Mouse (Mus musculus) right cerebral cortex, postnatal 4 days (tissue): ENCODE results near the gene Abhd14a.

Source experiments
- DNase-seq: peaks from one replicate; pipeline ENCODE4 v3.0.0-alpha.2; 2022

Gene Abhd14a

DNA sequence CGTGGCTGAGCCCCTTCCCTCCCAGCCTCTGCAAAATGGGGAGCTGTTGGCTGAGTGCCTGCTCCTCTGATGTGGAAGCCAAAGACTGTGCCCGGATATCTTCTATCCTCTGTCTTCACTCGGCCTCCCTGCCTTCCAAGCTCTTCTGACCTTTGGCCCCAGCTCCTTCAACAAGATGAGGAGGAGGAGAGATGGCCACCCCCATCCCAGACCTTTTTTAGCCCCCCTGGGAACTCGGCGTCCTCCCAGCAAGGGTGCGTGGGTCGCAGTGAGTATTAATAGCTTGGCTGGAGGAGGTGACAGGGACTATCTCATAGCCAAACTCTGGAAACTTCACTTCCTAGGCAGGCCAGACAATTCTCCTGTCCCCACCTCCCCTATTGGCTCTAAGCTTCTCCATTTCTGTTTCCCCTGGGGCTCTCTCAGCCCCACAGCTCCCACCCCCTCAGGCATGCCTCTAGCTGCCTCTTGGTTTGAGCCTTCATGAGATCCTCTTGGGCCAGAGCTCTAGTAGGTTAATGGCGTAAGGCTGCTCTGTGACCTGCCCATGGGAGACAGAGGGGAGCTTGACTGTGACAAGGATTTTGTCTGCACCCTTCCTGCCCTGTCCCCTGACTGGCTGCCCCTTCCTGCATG lies 40.9 kb downstream of the Abhd14a start:
- no peak for DNase-seq

DNA sequence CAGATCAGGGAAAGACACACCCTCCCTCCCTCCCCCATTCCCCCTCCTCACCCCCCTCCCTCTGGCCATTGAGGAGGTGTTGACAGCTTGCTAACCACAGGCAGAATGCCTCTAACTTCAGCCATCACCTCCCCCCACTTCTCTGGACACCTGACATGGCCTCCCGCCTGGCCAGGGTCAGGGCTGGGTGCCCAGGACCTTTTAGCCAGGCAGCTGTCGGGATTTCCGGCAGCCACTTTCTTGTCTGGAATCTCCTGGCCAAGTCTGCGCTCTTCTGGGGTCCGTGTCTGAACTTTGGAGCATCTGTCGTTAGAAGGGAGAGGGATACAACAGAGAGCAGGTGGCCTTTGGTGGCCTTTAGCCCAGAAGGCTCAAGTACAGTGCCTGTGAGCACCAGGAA lies 42.2 kb downstream of the Abhd14a start:
- DNase-seq: no peak

DNA sequence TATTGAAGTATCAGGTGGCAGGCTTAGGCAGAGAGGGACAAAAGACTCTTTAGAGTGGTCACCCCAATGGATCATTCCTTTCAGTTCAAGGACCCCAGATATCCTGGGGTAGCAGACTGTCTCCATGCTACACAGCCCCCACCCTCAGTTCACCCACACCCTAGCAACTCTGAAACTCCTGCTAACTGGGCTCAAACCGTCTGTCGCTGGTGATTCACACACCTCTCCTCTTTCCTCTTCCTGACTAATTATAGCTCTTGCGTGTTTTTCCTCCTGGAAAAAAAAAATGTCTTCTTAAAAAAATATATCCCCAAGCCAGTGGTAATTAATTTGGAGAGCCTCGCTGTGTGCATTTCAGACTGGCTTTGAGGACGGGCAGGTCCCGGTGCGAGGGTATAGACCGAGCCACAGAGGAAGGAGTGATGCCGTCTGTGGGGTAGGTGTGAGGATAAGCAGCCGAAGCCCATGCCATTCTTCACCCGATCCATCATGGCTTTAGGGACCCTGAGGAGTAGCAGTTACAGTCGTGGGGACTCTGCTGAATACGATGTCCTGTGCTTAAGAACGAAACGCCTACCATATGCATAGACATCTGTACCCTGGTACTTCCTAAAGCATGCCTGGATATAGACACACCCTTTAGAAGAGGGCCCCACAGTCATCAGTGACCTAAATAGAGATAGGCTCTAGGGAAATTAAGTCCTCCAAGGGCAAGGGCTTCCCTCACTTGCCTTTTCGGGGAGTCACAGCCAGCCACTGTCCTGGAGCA lies 44.7 kb downstream of the Abhd14a start:
- DNase-seq: no peak

DNA sequence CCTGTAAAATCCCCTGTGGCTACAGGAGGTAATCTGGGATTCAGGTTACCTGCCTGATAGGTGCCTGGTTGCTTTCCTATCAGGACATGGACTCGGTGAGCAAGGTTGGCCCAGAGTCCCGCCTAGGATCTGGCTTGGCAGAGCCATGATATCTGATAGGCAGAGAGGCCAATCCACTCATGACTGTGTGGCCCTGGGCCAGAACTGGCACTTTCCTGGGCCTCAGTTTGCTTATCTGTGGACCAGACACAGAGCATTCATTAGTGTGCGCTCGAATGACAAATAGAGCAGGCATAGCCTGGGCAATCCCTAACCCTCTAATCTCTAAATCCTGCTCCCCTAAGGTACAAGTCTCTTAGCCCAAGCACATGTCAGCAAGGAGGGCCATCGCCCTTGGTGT lies 45.3 kb downstream of the Abhd14a start:
- DNase-seq: no peak

DNA sequence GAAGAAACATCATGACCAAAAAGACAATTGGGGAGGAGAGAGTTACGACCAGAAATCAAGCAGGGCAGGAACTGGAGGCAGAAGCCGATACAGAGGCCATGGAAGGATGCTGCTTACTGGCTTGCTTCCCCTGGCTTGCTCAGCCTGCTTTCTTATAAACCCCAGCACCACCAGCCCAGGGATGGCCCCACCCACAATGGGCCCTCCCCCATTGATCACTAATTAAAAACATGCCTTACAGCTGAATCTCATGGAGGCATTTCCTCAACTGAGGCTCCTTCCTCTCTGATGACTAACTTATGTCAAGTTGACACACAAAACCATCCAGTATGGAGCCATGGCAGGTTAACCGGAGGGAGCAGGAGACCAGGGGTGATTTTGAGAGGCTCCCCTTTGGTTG lies 47.7 kb downstream of the Abhd14a start:
- DNase-seq: no peak

DNA sequence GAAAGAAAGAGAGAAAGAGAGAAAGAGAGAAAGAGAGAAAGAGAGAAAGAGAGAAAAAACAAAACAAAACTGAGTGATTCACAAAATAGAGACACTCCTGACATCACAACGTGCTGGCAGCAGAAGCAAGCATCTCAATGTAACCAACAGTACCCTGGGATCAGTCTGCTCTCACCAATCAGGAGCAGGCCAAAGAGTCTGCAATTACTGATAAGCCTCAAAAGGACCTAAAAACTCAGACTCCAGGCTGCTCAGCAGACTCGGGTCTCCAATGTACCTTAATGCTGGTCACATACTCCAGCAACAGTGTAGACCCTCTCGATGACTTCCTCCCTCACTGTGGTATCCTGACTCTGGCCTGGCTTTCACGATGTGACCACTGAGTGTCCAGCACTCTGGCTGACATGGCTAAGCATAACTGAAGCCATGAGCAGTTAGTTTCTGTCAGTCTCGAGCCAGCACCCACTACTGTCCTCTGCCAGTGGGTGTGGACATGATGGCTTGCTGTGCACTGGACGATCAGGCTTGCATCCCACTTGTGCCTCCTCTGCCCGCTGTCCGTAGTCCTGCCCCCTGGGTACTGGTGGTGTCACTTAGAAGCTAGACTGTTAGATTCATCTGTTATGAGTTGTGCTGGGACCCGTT lies 48.7 kb downstream of the Abhd14a start:
- DNase-seq: no peak

DNA sequence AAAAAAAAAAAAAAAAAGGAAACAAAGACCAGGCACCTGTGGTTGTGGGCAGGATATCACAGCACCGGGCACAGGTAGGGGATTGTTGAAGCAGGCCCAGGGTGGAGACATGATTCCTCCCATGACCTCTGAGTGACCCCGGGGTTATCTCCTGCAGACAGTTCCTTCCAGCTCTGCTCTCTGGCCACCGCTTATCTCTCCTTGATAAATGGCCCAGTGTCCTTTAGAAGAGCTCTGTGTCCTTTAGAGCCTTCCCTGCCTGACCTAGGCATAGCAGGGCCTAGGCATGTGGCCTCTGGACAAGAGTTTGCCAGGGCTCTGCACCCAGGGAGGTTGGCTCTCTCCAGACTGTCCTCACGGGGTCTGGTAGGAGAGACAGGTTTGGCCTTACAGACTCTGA lies 49.7 kb downstream of the Abhd14a start:
- no peak for DNase-seq

DNA sequence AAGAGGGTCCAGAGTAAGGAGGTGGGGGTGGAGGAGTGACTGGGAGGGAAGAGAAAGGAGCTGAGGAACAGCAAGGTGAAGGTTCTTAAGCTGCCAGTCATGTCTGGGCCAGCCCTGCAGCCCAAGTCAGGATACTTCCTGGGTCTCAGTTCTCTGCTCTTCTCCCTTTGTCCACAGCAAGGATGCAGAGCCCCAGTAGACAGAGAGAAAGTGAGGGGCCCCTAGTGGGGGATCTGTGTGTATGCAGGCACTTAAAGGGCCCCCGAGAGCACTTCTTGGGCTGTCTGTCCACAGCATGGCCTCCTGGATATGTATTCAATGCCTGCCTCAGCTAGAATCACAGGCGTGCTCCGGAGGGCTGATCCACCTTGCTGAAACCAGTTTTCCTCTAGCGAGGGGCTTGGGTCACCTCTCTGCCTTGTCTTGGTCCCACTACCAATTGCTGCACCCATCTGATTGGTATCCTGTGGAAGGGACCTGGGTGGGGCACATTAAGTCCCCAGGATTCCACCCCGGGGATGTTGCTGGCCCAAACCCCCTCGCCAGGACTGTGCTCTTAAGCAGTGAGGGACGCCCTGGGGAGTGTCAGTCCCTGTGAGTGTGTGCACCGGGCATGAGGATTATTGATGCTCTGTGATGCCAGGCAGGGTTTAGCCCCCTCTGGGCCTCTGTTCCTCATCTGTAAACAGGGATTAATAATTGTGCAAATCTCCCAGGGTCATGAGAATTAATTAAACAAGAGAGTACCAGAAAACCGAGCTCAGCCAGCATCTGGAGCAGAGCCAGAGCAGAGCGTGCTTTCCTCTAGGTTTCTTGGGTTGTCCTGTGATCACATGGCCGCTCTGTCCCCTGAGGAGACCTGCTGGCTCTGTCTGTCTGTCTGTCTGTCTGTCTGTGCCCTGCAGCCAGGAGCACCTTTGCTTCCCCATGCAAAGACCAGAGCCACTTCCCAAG lies 52.6 kb downstream of the Abhd14a start:
- no peak for DNase-seq

DNA sequence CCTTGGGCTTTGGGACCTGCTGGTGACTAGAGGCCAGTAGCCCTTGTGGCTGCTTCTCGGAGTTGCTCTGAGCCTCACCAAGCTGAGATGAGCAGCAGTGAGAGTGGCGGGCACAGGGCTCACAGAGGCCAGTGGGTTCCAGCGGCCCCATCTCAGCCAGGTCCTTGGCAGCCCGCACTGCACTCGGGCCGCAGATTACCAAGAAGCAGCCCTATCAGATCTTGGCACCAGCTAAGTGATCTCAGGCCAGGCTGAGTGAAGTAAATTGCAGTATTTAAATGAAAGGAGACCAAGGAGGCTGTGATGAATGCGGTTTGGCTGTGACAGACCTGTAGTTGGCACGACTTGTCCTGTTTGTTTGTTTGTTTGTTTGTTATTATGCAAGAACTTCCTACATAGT lies 53.9 kb downstream of the Abhd14a start:
- DNase-seq: no peak

DNA sequence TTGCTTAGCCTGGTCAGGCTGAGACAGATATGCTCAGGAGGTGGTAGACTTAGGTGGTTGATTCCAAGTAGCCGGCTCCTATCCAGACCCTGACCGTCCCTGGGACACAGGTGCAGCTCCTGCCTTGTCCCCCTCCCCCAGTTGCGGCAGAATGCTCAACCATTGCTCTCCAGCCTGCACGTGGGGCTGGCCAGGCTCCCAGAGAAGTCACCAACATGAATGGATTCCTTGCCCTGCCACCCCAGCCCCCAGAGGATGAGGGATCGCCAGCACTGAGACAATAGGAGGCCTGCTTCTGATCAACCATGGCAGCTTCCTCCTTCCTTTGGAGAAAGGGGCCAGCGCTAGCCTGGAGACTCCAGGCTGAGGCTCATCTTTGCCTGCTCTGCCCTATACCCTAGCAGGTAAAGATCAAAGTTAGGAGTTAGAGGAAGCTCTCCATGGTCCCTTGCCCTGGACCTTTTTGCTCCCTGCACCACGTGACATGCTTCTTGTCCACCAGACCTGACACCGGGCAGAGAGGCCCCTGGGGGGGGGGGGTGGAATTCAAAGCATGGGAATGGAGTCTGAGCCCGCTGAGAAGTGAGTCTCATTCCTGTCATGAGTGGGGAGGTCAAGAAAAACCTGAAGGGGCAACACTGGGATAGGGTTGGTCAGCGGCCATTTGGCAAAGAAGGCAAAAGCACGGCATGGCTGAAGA lies 54.5 kb downstream of the Abhd14a start:
- no peak for DNase-seq
